Mouse (Mus musculus) liver, adult 2 months (tissue): ENCODE data around the gene Dlgap4. TPM values are rescaled to one million over a fixed set of nuclear protein-coding genes. Genes with fewer than 3 reads are reported as not detected.

Experiments
- DNase-seq: peaks from one replicate; pipeline ENCODE4 v3.0.0-alpha.2; 2011; ENCODE audit warnings: low read depth, low spot score; ENCODE audit errors: extremely low read depth
- H3K27ac ChIP-seq: fragments of 200-500 bp; replicated peaks from 2 replicates; pipeline ENCODE4 v1.5.1; 2012; ENCODE audit warnings: low read depth, mild to moderate bottlenecking, control low read depth, inconsistent platforms, low read length; ENCODE audit not compliant: insufficient read depth
- H3K27me3 ChIP-seq: fragments of 200-500 bp; 2 replicates; pipeline ENCODE4 v1.6.1; 2012; ENCODE audit warnings: mild to moderate bottlenecking, moderate library complexity, low read length, inconsistent platforms; ENCODE audit not compliant: control insufficient read depth, insufficient read depth
- H3K36me3 ChIP-seq: fragments of 200-500 bp; 2 replicates; pipeline ENCODE4 v1.6.1; 2012; ENCODE audit warnings: low read length, inconsistent platforms; ENCODE audit not compliant: control insufficient read depth, insufficient read depth
- H3K4me1 ChIP-seq: fragments of 200-500 bp; 2 replicates; pipeline ENCODE4 v1.6.1; 2011; ENCODE audit warnings: low read length; ENCODE audit not compliant: control insufficient read depth, insufficient read depth
- H3K4me3 ChIP-seq: fragments of 200-500 bp; 2 replicates; pipeline ENCODE4 v1.5.1; 2011; ENCODE audit warnings: low read depth, mild to moderate bottlenecking, control low read depth, low read length, moderate library complexity; ENCODE audit not compliant: insufficient read depth
- H3K79me2 ChIP-seq: fragments of 200-500 bp; 2 replicates; pipeline ENCODE4 v1.6.1; 2012; ENCODE audit warnings: inconsistent platforms, mild to moderate bottlenecking, low read length, moderate library complexity; ENCODE audit not compliant: control insufficient read depth, insufficient read depth
- H3K9ac ChIP-seq: fragments of 200-500 bp; 2 replicates; pipeline ENCODE4 v1.6.1; 2012; ENCODE audit warnings: low read depth, mild to moderate bottlenecking, control low read depth, inconsistent platforms, low read length
- CTCF ChIP-seq: fragments of 200-500 bp; IDR thresholded peaks from 2 replicates; pipeline ENCODE4 v1.5.1; 2011; ENCODE audit warnings: low read depth, low read length, control low read depth
- POLR2A ChIP-seq: fragments of 200-500 bp; IDR thresholded peaks from 2 replicates; pipeline ENCODE4 v1.6.1; 2011; ENCODE audit warnings: low read length, control low read depth; ENCODE audit not compliant: insufficient read depth; ENCODE audit errors: extremely low read depth
- WGBS: fragments of 180-500 bp; shearing (Covaris S2); methylation state at CpG from one replicate; pipeline ENCODE4 v1.1.7; 2018; 5-methylcytosine and 5-hydroxymethylcytosine counted together
- polyA plus RNA-seq: library from polyadenylated mRNA; depleted of rRNA; stranded (reverse); fragments of >200 nt; gene quantifications from 2 replicates; pipeline ENCODE4 v1.2.3, GENCODE M21; 2012
- total RNA-seq: library from RNA; depleted of rRNA; stranded (reverse); fragments of >200 nt; gene quantifications from 2 replicates; pipeline ENCODE4 v1.2.3, GENCODE M21; 2014

The Dlgap4 gene
- total and polyA plus RNA-seq, 2 experiments = 3.2 to 22.8 TPM

DNA sequence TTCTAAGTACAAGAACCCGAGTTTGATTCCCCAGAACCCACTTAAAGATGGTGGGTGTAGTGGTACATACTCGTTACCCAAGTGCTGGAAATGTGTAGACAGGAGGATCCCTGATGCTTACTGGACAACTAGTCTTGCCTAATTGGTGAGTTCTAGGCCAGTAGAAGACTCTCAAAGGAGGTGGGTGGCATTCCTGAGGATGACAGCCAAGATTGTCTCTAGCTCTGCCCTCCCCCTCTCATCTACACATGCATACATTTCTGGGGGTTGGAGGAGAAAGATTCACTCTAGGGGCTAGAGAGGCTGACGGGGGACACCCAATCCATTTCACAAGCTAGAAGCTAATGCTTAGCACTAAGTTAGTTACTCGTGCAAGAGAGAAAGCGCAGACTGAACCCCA is 33.4 kb downstream of the Dlgap4 start:
- Histone ChIP-seq H3K4me3 (no peak overlapping the region), H3K36me3 (no peaks in the 10 kb centered on the region), H3K27ac (no peak overlapping the region), H3K79me2 (no peaks in the 10 kb centered on the region), H3K27me3 (0 out of 2 replicates have a peak, but pooled peaks cover 3% of the 10 kb centered on the region), H3K9ac (no peak overlapping the region), H3K4me1 (no peaks in the 10 kb centered on the region)
- WGBS = 62% methylated on average over 5 of the region's 5 CpGs
- TF ChIP-seq CTCF (no peak), POLR2A (no peak)
- DNase-seq = no peak

DNA sequence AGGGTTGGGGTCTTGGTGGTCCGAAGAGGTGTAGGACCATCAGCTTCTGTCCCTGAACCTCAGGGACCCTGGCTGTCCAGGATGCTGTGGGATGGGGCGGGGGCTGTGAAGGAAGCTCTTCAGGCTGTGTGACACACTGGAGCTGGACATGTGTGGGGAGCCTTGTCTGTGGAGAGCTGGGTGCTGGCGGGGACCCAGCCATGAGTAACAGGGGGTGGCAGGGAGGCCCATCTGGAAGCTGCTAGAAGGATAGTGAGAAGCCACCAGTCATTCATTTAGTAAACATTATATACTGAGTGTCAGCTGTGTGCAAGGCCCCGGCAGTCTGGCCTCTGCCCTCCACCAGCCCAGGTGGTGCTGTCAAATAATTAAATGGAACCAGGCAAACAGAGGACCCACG is 34.5 kb downstream of the Dlgap4 start:
- no peaks in the 10 kb centered on the region for H3K27me3 ChIP-seq
- no peaks in the 10 kb centered on the region for H3K79me2 ChIP-seq
- H3K9ac ChIP-seq = no peak overlapping the region
- H3K36me3 ChIP-seq = no peaks in the 10 kb centered on the region
- no peak overlapping the region for H3K27ac ChIP-seq
- 48% methylated on average over 5 of the region's 5 CpGs for WGBS
- no peak for DNase-seq
- no peaks in the 10 kb centered on the region for H3K4me1 ChIP-seq
- no peak for TF ChIP-seq CTCF
- no peak for TF ChIP-seq POLR2A
- H3K4me3 ChIP-seq = no peak overlapping the region

DNA sequence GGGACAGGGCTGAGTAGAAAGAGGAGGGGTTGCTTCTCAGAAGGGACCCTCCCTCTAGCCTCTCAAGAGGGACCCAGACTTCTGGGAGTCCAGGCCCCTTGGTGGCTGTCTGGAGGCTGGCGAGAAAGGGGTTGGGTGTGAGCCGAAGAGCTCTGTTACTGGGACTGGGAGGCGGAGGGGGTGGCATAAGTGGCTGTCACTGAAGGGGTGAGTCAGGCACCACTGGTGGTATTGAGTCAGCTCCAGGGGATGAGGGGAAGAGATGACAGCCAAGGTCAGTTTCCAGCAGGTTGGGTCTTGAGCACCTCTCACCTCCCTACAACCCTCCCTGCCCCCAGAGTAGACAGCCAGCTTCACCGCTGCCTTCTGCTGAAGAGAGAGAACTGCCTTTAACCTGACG is 35.9 kb downstream of the Dlgap4 start:
- WGBS = 74% methylated on average over 5 of the region's 5 CpGs
- H3K4me3 ChIP-seq = no peak overlapping the region
- TF ChIP-seq POLR2A (no peak), CTCF (no peak)

DNA sequence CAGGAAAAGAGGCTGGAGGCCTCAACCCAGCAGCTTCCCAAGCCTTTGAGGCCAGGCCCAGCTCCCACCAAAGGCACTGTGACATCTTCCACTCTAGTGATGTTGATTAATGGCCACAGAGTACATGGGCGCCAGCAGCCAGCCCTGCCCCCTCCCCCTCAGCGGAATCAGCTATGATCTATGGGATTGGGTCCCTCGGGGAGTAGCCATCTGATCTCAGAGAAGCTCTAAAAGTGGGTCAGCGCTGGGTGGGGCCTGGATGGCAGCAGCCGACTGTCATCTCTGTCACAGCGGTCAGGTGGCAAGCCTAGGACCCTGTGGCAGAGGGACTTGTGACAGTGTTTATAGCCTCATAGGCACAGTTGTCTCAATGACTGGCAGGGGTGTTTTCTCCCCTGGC is 37.5 kb downstream of the Dlgap4 start:
- Histone ChIP-seq H3K4me1 (no peaks in the 10 kb centered on the region), H3K27ac (no peak overlapping the region), H3K9ac (no peak overlapping the region), H3K36me3 (no peaks in the 10 kb centered on the region), H3K27me3 (no peaks in the 10 kb centered on the region), H3K4me3 (no peak overlapping the region), H3K79me2 (no peaks in the 10 kb centered on the region)
- WGBS = 67% methylated on average over 6 of the region's 6 CpGs
- TF ChIP-seq CTCF (no peak), POLR2A (no peak)
- no peak for DNase-seq

More for the DNA sequence above, 35.9 kb downstream of the Dlgap4 start:
- DNase-seq = no peak
- no peak overlapping the region for H3K27ac ChIP-seq
- no peak overlapping the region for H3K9ac ChIP-seq
- H3K4me1 ChIP-seq = no peaks in the 10 kb centered on the region
- no peaks in the 10 kb centered on the region for H3K36me3 ChIP-seq
- no peaks in the 10 kb centered on the region for H3K79me2 ChIP-seq
- H3K27me3 ChIP-seq = no peaks in the 10 kb centered on the region

DNA sequence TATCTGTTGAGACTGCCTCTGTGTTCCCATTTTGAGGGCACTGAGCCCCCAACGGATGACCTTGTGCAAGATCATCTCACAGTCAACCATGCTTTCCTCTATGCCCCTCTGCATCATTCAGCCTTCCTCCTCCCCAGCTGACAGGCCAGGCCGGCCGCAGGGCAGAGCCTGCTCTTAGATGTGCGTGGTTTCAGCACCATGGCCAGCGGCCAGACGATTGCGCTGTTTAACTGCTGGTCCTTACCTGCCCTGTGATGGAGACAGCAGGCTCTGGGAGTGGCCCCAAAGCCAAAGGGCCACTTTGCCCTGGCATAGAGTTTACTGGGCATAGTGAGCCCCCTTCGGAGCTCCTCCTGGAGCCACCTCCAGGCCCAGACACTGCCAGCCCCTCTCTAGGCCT is 39.3 kb downstream of the Dlgap4 start:
- no peak overlapping the region for H3K4me3 ChIP-seq
- no peak overlapping the region for H3K9ac ChIP-seq
- WGBS = 11% methylated on average over 8 of the region's 8 CpGs
- peak; percentile 3 for DNase-seq
- H3K79me2 ChIP-seq = no peaks in the 10 kb centered on the region
- H3K27me3 ChIP-seq = no peaks in the 10 kb centered on the region
- H3K4me1 ChIP-seq = no peaks in the 10 kb centered on the region
- H3K36me3 ChIP-seq = no peaks in the 10 kb centered on the region
- no peak for TF ChIP-seq CTCF
- H3K27ac ChIP-seq = no peak overlapping the region

DNA sequence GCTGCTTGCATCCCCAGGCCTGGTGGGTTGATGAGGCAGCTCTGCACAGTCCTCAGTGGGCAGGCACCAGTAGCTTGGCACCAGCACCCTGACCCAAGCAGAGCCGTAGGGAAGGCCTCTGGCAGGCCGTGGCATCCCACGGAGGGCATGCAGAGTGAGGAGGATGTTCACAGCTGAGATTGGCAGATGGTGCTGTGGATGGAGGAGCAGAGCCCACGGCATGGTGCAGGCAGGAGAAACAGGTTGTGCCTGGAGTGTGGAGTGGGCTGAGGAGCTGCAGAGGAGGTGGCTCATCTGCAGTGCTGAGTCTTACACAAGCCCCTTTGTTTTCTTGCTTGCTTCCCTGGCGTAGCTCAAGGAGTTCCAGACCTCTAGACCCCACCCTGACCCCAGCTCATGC is 40.6 kb downstream of the Dlgap4 start:
- Histone ChIP-seq H3K4me3 (no peak overlapping the region), H3K9ac (no peak overlapping the region), H3K79me2 (no peaks in the 10 kb centered on the region), H3K36me3 (no peaks in the 10 kb centered on the region), H3K27me3 (no peaks in the 10 kb centered on the region), H3K4me1 (no peaks in the 10 kb centered on the region), H3K27ac (no peak overlapping the region)
- no peak for TF ChIP-seq POLR2A
- no peak for TF ChIP-seq CTCF
- WGBS = 80% methylated on average over 5 of the region's 5 CpGs
- no peak for DNase-seq
